Comparison of ENCODE assay signal across 8 mouse cellular contexts in genomic region chr7:97579067-97579975, GRCm38 (mm10). TPM values are rescaled to one million over a fixed set of nuclear protein-coding genes. Genes with fewer than 3 reads are reported as not detected.
DNase-seq lines count a peak whose midpoint lies in the region; ATAC-seq lines count a peak whose summit lies in the region.

TSS of gene Aamdc (minus strand) at chr7:97579497.
TSS of gene Rsf1 (plus strand) at chr7:97579889.

- H3K4me3 ChIP-seq in heart, embryonic 10.5 days = peak within 1 kb of the TSS; percentile 99
- H3K4me3 ChIP-seq in kidney, embryonic 15.5 days (replicated peaks) = peak within 1 kb of the TSS; percentile 91

- peak; percentile 92 for ATAC-seq in erythroblast, adult 5-6 weeks (replicated peaks; ENCODE audit: low FRiP score, poor library complexity, severe bottlenecking)
- peak; percentile 97 for ATAC-seq in kidney, embryonic 15.5 days (replicated peaks; ENCODE audit: low FRiP score)
- ATAC-seq in monocyte, adult 5-6 weeks (replicated peaks; ENCODE audit: insufficient number of reproducible peaks, low FRiP score, low TSS enrichment, poor library complexity, severe bottlenecking) = peak; percentile 83

- peaks cover 10% of the 10 kb centered on the region; the same call in 1 of the 2 replicates for H3K4me1 ChIP-seq in heart, embryonic 10.5 days
- H3K4me1 ChIP-seq in kidney, embryonic 15.5 days = peaks cover 16% of the 10 kb centered on the region

- peak within 1 kb of the TSS; percentile 100 for H3K27ac ChIP-seq in heart, embryonic 10.5 days
- peak within 1 kb of the TSS; percentile 99 for H3K27ac ChIP-seq in kidney, embryonic 15.5 days

- 0 out of 2 replicates have a peak, but pooled peaks cover 1% of the 10 kb centered on the region for H3K36me3 ChIP-seq in heart, embryonic 10.5 days
- 0 out of 2 replicates have a peak, but pooled peaks cover 4% of the 10 kb centered on the region for H3K36me3 ChIP-seq in kidney, embryonic 15.5 days

- no peaks in the 10 kb centered on the region for H3K9me3 ChIP-seq in heart, embryonic 10.5 days
- H3K9me3 ChIP-seq in kidney, embryonic 15.5 days (replicated peaks) = no peaks in the 10 kb centered on the region

- H3K27me3 ChIP-seq in heart, embryonic 10.5 days (ENCODE audit: insufficient read depth, poor library complexity, severe bottlenecking) = no peaks in the 10 kb centered on the region
- no peaks in the 10 kb centered on the region for H3K27me3 ChIP-seq in kidney, embryonic 15.5 days

- DNase-seq in B cell, adult 2 months = peak; percentile 92
- peak; percentile 100 for DNase-seq in brain, adult 2 months (ENCODE audit: low read depth, low spot score)
- peak; percentile 98 for DNase-seq in heart, embryonic 10.5 days (ENCODE audit: low spot score)
- DNase-seq in liver = peak; percentile 98
- DNase-seq in spleen, postnatal 4 days (ENCODE audit: low spot score in 2 of 2) = peak; percentile 93 to 97

- H3K4me2 ChIP-seq in kidney, embryonic 15.5 days = peak within 1 kb of the TSS; percentile 77

- H3K9ac ChIP-seq in kidney, embryonic 15.5 days = peak within 1 kb of the TSS; percentile 100

- WGBS in heart, embryonic 10.5 days = under 1% methylated on average over 65 of the region's 68 CpGs
- under 1% methylated on average over 67 of the region's 68 CpGs for WGBS in kidney, embryonic 15.5 days

RNA-seq across cellular contexts. Expression of gene Aamdc, which starts in this region (rescaled TPM):
- 5.2 and 6.1 TPM in 2 replicates for total RNA-seq in erythroblast, adult 5-6 weeks (2015; ENCODE audit: low replicate concordance)
- 1.0 and 1.7 TPM in 2 replicates for total RNA-seq in erythroblast, adult 5-6 weeks (2017; ENCODE audit: low replicate concordance)
- 30.6 and 32.9 TPM in 2 replicates for polyA plus RNA-seq in heart, embryonic 10.5 days (2016; fragmentation: Nextera tagmentation; extraction: Ambion mirVana)
- 45.9 and 51.7 TPM in 2 replicates for polyA plus RNA-seq in kidney, embryonic 15.5 days (2015; fragmentation: Nextera tagmentation; extraction: Ambion mirVana)
- total RNA-seq in monocyte, adult 5-6 weeks (2017) = 20.3 to 34.1 TPM (median 27.6 TPM) in 3 replicates

RNA-seq across cellular contexts. Expression of gene Rsf1, which starts in this region (rescaled TPM):
- total RNA-seq in erythroblast, adult 5-6 weeks (2015; ENCODE audit: low replicate concordance) = 11.0 and 14.0 TPM in 2 replicates
- total RNA-seq in erythroblast, adult 5-6 weeks (2017; ENCODE audit: low replicate concordance) = 21.8 and 27.5 TPM in 2 replicates
- polyA plus RNA-seq in heart, embryonic 10.5 days (2016; fragmentation: Nextera tagmentation; extraction: Ambion mirVana) = 15.8 and 17.7 TPM in 2 replicates
- polyA plus RNA-seq in kidney, embryonic 15.5 days (2015; fragmentation: Nextera tagmentation; extraction: Ambion mirVana) = 23.8 and 27.8 TPM in 2 replicates
- 50.8 to 106 TPM (median 78.8 TPM) in 3 replicates for total RNA-seq in monocyte, adult 5-6 weeks (2017)

Comparison
In these comparisons a context has a peak if more than half of its experiments do, and no peak if none do; other contexts are left out.
1. Peak in every context shown above with its lines: DNase-seq, ATAC-seq, H3K4me3 ChIP-seq and H3K27ac ChIP-seq.